Mouse (Mus musculus) ES-E14 (cell line): Measurements from ENCODE around the gene Bag5.

ENCODE experiments used
- CHD2 ChIP-seq: IDR thresholded peaks from 2 replicates; pipeline ENCODE4 v1.6.1; 2014; ENCODE audit warnings: mild to moderate bottlenecking, low read depth, low read length, inconsistent platforms
- HCFC1 ChIP-seq: IDR thresholded peaks from 2 replicates; pipeline ENCODE4 v1.6.1; 2012; ENCODE audit warnings: low read length, inconsistent platforms, borderline replicate concordance; ENCODE audit not compliant: insufficient read depth
- MAFK ChIP-seq: IDR thresholded peaks from 2 replicates; pipeline ENCODE4 v1.6.1; 2014; ENCODE audit warnings: mild to moderate bottlenecking, low read depth, low read length, inconsistent platforms; ENCODE audit not compliant: insufficient read depth
- ZNF384 ChIP-seq: IDR thresholded peaks from 2 replicates; pipeline ENCODE4 v1.6.1; 2012; ENCODE audit warnings: low read depth, low read length, inconsistent platforms

DNA sequence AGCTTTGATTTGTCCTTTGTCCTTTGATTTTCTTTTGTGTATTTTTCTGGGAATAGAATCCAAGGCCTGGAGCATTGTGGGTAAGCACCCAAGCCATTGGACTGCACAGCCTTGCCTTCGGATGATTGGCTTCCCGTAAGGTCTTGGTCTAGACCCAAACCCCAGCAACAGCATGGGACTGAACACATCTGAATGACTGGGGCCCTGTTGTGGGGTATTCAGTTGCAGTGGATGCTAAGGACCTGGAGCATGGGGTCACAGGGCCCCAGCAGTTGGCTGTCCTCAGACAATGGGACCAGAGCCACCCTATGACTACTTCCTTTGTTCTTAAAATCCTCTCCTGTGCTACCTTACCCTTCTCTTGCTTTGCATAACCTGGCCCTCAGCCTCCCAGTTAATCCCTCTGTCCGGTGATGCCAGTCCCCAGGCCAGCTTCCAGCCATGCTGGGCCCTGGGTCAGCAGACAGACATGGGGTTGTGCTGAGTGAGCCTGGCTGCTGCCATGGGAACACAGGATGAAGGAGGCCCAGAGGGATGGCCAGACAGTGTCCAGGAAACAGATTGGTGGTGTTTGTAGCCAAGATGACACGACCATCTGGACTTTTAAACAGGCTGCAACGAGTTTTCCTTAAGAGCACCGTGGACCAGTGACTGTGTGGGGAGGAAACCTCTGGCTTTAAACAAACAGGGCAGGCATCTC, 11.7 kb upstream of the Bag5 start:
- no peak for TF ChIP-seq CHD2
- no peak for TF ChIP-seq ZNF384
- TF ChIP-seq HCFC1: no peak
- TF ChIP-seq MAFK: no peak
